Mouse (Mus musculus): ENCODE results near the gene Foxi2. TPM values are rescaled to one million over a fixed set of nuclear protein-coding genes. Genes with fewer than 3 reads are reported as not detected.

Gene Foxi2
- total and polyA plus RNA-seq, 3 experiments: not detected

DNA sequence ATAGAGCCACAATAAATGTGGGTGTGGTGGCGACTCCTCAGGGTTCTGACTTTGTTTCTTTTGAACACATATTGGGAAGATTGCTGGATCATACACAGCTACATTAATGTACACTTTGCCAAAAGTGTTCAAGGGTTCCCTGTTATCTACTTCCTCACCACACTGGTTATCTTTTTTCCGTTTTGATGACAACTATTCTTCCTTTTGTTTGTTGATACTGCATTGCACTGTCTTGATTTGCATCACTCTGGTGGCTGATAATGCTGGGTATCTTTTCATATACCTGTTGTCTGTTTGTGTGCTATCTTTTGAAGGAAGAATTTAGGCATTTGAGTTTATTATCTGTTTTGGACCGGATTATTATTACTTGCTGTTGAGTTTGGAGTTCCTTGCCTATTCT is 3.3 kb upstream of the Foxi2 start:
- no peaks in the 10 kb centered on the region for H3K79me2 ChIP-seq (replicated peaks; ENCODE audit: control insufficient read depth, extremely low read depth, insufficient read depth, poor library complexity, severe bottlenecking)
- H3K4me2 ChIP-seq (ENCODE audit: insufficient read depth, low read depth, poor library complexity, severe bottlenecking): no peak overlapping the region
- no peaks in the 10 kb centered on the region for H3K36me3 ChIP-seq (replicated peaks in 1 of 2; ENCODE audit: control insufficient read depth in 1 of 2, insufficient read depth in 1 of 2, low read length in 1 of 2)
- H3K27ac ChIP-seq (ENCODE audit: insufficient read depth, low read depth): no peak overlapping the region
- H3K4me3 ChIP-seq (replicated peaks in 1 of 3; ENCODE audit: low read depth in 2 of 3, low read length in 2 of 3, poor library complexity in 1 of 3): no peak overlapping the region
- H3K27me3 ChIP-seq (replicated peaks): peaks cover 83% of the 10 kb centered on the region
- dilution Hi-C loops (cut with MboI; ENCODE audit: extremely low pct_ligation_motif_present, extremely low pct_unique_long_range_greater_than_20kb, low sequenced_read_pairs) (no loop called here), in situ Hi-C loops (cut with MboI; ENCODE audit: low pct_ligation_motif_present, low pct_unique_long_range_greater_than_20kb, low sequenced_read_pairs) (no loop called here)
- peaks cover 4% of the 10 kb centered on the region for H3K9me3 ChIP-seq (replicated peaks; ENCODE audit: low read length)
- TF ChIP-seq JUN (IDR thresholded peaks at IDR 0.05; ENCODE audit: insufficient read depth, low read depth, low read length) (no peak), JUND (conservative IDR thresholded peaks at IDR 0.05; ENCODE audit: low read depth, low read length) (no peak), ELF1 (IDR thresholded peaks at IDR 0.05; ENCODE audit: low read depth, low read length) (no peak)
- H3K4me1 ChIP-seq (ENCODE audit: control insufficient read depth in 1 of 2, insufficient read depth in 2 of 2): no peaks in the 10 kb centered on the region
- no peak overlapping the region for H3K9ac ChIP-seq (ENCODE audit: insufficient read depth, low read depth)
- DNase-seq (ENCODE audit: extremely low read depth): no peak

DNA sequence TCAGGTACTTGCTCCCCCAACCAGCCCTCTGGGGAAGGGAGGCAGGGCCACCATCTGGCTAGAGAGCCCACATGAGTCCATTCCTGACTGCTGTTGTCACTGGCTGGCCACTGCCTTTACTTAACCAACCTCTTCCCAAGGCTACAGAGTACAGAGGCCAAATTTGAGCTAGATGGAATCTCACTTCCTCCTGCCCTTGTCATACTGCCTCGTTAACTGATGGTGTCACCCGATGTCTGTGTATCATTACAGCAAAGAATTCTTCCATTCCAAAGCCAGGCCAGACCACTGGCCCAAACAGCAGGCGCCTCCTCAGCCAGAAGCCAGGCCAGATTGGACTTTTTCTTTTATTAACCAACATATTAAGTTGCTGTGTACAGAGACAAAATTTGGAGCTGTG is 1.6 kb upstream of the Foxi2 start:
- no peak overlapping the region for H3K4me3 ChIP-seq (replicated peaks in 1 of 3; ENCODE audit: low read depth in 2 of 3, low read length in 2 of 3, poor library complexity in 1 of 3)
- no peaks in the 10 kb centered on the region for H3K79me2 ChIP-seq (replicated peaks; ENCODE audit: control insufficient read depth, extremely low read depth, insufficient read depth, poor library complexity, severe bottlenecking)
- peaks cover 84% of the 10 kb centered on the region for H3K27me3 ChIP-seq (replicated peaks)
- no peak overlapping the region for H3K4me2 ChIP-seq (ENCODE audit: insufficient read depth, low read depth, poor library complexity, severe bottlenecking)
- H3K9me3 ChIP-seq (replicated peaks; ENCODE audit: low read length): peaks cover 4% of the 10 kb centered on the region
- H3K4me1 ChIP-seq (ENCODE audit: control insufficient read depth in 1 of 2, insufficient read depth in 2 of 2): no peaks in the 10 kb centered on the region
- no peak for DNase-seq (ENCODE audit: extremely low read depth)
- no peak overlapping the region for H3K9ac ChIP-seq (ENCODE audit: insufficient read depth, low read depth)
- H3K27ac ChIP-seq (ENCODE audit: insufficient read depth, low read depth): no peak overlapping the region
- dilution Hi-C loops (cut with MboI; ENCODE audit: extremely low pct_ligation_motif_present, extremely low pct_unique_long_range_greater_than_20kb, low sequenced_read_pairs) (no loop called here), in situ Hi-C loops (cut with MboI; ENCODE audit: low pct_ligation_motif_present, low pct_unique_long_range_greater_than_20kb, low sequenced_read_pairs) (no loop called here)
- no peak for TF ChIP-seq POLR2A (IDR thresholded peaks at IDR 0.05; ENCODE audit: low read depth, low read length)
- TF ChIP-seq RAD21 (IDR thresholded peaks at IDR 0.05; ENCODE audit: low read depth, low read length): peak; percentile 29
- no peak for TF ChIP-seq ZC3H11A (IDR thresholded peaks at IDR 0.05; ENCODE audit: low read depth, low read length)
- no peak for TF ChIP-seq PAX5 (IDR thresholded peaks at IDR 0.05; ENCODE audit: low read length)
- peak in 1 of 2 experiments; percentile 34; a peak in 2 of 4 replicates for TF ChIP-seq CTCF (conservative IDR thresholded peaks at IDR 0.05 in 1 of 2, IDR thresholded peaks at IDR 0.05 in 1 of 2; ENCODE audit: low read depth in 2 of 2, low read length in 2 of 2)
- H3K36me3 ChIP-seq (replicated peaks in 1 of 2; ENCODE audit: control insufficient read depth in 1 of 2, insufficient read depth in 1 of 2, low read length in 1 of 2): no peaks in the 10 kb centered on the region

DNA sequence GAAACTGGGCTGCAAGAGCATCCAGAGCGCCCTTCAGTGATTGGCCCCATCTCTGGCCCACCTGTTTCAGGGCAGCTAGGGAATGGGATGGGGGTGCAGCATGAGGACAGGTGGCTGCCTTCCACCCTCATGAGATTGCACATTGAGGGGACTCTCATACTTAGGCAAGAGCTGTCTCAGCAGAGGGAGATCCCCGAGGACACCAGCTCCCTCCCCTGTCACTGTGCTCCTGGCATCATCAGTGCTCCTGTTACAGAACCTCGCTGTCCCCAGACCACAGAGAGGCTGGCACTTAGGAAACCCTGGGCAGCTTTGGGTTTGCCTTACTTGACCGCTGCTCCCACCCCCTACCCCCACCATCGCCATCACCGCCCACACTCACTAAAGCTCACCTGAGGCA is 2.2 kb downstream of the Foxi2 start:
- dilution Hi-C loops (cut with MboI; ENCODE audit: extremely low pct_ligation_motif_present, extremely low pct_unique_long_range_greater_than_20kb, low sequenced_read_pairs): no loop called here
- Histone ChIP-seq H3K27ac (ENCODE audit: insufficient read depth, low read depth) (no peak overlapping the region), H3K4me3 (replicated peaks in 1 of 3; ENCODE audit: low read depth in 2 of 3, low read length in 2 of 3, poor library complexity in 1 of 3) (no peak overlapping the region), H3K9me3 (replicated peaks; ENCODE audit: low read length) (no peaks in the 10 kb centered on the region), H3K27me3 (replicated peaks) (peaks cover 81% of the 10 kb centered on the region), H3K4me2 (ENCODE audit: insufficient read depth, low read depth, poor library complexity, severe bottlenecking) (no peak overlapping the region), H3K36me3 (replicated peaks in 1 of 2; ENCODE audit: control insufficient read depth in 1 of 2, insufficient read depth in 1 of 2, low read length in 1 of 2) (no peaks in the 10 kb centered on the region), H3K79me2 (replicated peaks; ENCODE audit: control insufficient read depth, extremely low read depth, insufficient read depth, poor library complexity, severe bottlenecking) (no peaks in the 10 kb centered on the region), H3K4me1 (ENCODE audit: control insufficient read depth in 1 of 2, insufficient read depth in 2 of 2) (no peaks in the 10 kb centered on the region), H3K9ac (ENCODE audit: insufficient read depth, low read depth) (no peak overlapping the region)
- no peak for DNase-seq (ENCODE audit: extremely low read depth)
- in situ Hi-C loops (cut with MboI; ENCODE audit: low pct_ligation_motif_present, low pct_unique_long_range_greater_than_20kb, low sequenced_read_pairs): no loop called here
- TF ChIP-seq MAX (IDR thresholded peaks at IDR 0.05; ENCODE audit: low read length): no peak
- no peak for TF ChIP-seq PAX5 (IDR thresholded peaks at IDR 0.05; ENCODE audit: low read length)
- TF ChIP-seq RAD21 (IDR thresholded peaks at IDR 0.05; ENCODE audit: low read depth, low read length): no peak
- TF ChIP-seq ELF1 (IDR thresholded peaks at IDR 0.05; ENCODE audit: low read depth, low read length): no peak
- no peak for TF ChIP-seq HCFC1 (IDR thresholded peaks at IDR 0.05; ENCODE audit: low read depth, low read length)
- TF ChIP-seq ZMIZ1 (IDR thresholded peaks at IDR 0.05; ENCODE audit: low read depth, low read length): no peak
- TF ChIP-seq ZNF384 (IDR thresholded peaks at IDR 0.05; ENCODE audit: low read depth, low read length): no peak
- TF ChIP-seq GABPA (IDR thresholded peaks at IDR 0.05; ENCODE audit: insufficient replicate concordance, low read depth, low read length): no peak
- TF ChIP-seq UBTF (IDR thresholded peaks at IDR 0.05; ENCODE audit: low read depth, low read length): no peak
- no peak for TF ChIP-seq POLR2AphosphoS2 (IDR thresholded peaks at IDR 0.05; ENCODE audit: low read depth, low read length)
